Mouse (Mus musculus) monocyte, adult 2 months (primary cell): Measurements from ENCODE around the gene Cdk4.

ENCODE experiments used
- DNase-seq, 2 experiments: peaks; one replicate each; pipeline ENCODE4 v3.0.0; 2022; ENCODE audit warnings: low spot score in 2 of 2, low read depth in 1 of 2

The Cdk4 gene

GRCm38 (mm10) chr10:127063239-127063872, at the start of gene Cdk4:
Cdk4 (plus strand) TSS chr10:127063534.
- DNase-seq, result peak; percentile 93

- peak in 1 of 2 experiments; percentile 14 for DNase-seq
Measured at GRCm38 (mm10) chr10:127016488-127016887, 46.8 kb upstream of the Cdk4 start.

- no peak for DNase-seq
Measured at GRCm38 (mm10) chr10:127017071-127017470, 46.3 kb upstream of the Cdk4 start.

- no peak for DNase-seq
Measured at GRCm38 (mm10) chr10:127018422-127018821, 44.9 kb upstream of the Cdk4 start.

GRCm38 (mm10) chr10:127030336-127031296, 32.7 kb upstream of the Cdk4 start, which contains the start of gene Tsfm:
Tsfm (minus strand) TSS chr10:127030840.
- peak; percentile 67 to 81 for DNase-seq

- no peak for DNase-seq
Measured at GRCm38 (mm10) chr10:127033301-127033741, 30.0 kb upstream of the Cdk4 start.

GRCm38 (mm10) chr10:127036273-127036672, 27.1 kb upstream of the Cdk4 start:
- no peak for DNase-seq

GRCm38 (mm10) chr10:127037641-127038040, 25.7 kb upstream of the Cdk4 start:
- DNase-seq, result no peak

GRCm38 (mm10) chr10:127040569-127041214, 22.6 kb upstream of the Cdk4 start:
- no peak for DNase-seq

GRCm38 (mm10) chr10:127041274-127041766, 22.0 kb upstream of the Cdk4 start, which contains the start of the genes Mettl1 and Eef1akmt3:
Mettl1 (plus strand) TSS chr10:127041414.
Eef1akmt3 (minus strand) TSS chr10:127041513.
- no peak for DNase-seq

- peak; percentile 48 to 79 for DNase-seq
Measured at GRCm38 (mm10) chr10:127041774-127042338, 21.5 kb upstream of the Cdk4 start.

- no peak for DNase-seq
Measured at GRCm38 (mm10) chr10:127042468-127043115, 20.7 kb upstream of the Cdk4 start.

GRCm38 (mm10) chr10:127043187-127043586, 20.1 kb upstream of the Cdk4 start:
- no peak for DNase-seq

- DNase-seq, result no peak
Measured at GRCm38 (mm10) chr10:127047954-127048353, 15.4 kb upstream of the Cdk4 start, which contains the start of gene Cyp27b1. Cyp27b1 (plus strand) TSS chr10:127048250.

GRCm38 (mm10) chr10:127048608-127049394, 14.5 kb upstream of the Cdk4 start:
- no peak for DNase-seq

GRCm38 (mm10) chr10:127049395-127050118, 13.8 kb upstream of the Cdk4 start:
- DNase-seq, result no peak

GRCm38 (mm10) chr10:127050119-127050474, 13.2 kb upstream of the Cdk4 start:
- DNase-seq, result no peak

- DNase-seq, result no peak
Measured at GRCm38 (mm10) chr10:127054646-127055045, 8.7 kb upstream of the Cdk4 start.

GRCm38 (mm10) chr10:127055406-127055805, 7.9 kb upstream of the Cdk4 start:
- DNase-seq, result no peak
